Mouse (Mus musculus): Measurements from ENCODE around the gene Rsph14.
A peak's percentile ranks its signal among the peaks of the same experiment; 100 is the strongest.

Rsph14 gene

GRCm38 (mm10) chr10:74937003-74937790 lies 95.2 kb downstream of the Rsph14 start:
- peak; percentile 31 to 66 for DNase-seq (ENCODE audit: inconsistent age in 2 of 2, low spot score in 1 of 2)

DNA sequence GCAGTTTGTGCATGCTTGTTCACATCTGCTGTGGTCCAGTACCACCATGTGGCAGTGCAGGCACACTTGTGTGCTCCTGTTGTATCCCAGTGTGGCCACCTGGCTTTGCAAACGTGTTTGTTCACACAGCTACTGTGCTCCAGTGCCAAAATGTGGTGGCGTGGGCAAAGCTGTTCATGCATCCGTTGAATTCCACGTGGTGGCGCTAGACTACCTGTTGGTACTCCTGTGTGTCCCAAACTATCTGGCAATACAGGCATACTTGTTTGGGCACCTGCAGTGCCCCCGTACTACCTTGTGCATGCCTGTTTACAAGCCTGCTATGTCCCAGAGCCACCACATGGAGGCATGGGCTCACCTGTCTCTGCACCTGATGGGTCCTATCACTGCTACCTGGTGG lies 97.4 kb downstream of the Rsph14 start:
- DNase-seq (ENCODE audit: inconsistent age in 2 of 2, low spot score in 1 of 2): peak in 1 of 2 experiments; percentile 60

GRCm38 (mm10) chr10:74934521-74934920 lies 97.9 kb downstream of the Rsph14 start:
- DNase-seq (ENCODE audit: inconsistent age in 2 of 2, low spot score in 1 of 2): no peak

- DNase-seq (ENCODE audit: inconsistent age in 2 of 2, low spot score in 1 of 2): no peak
Measured at GRCm38 (mm10) chr10:74933548-74934190, 98.7 kb downstream of the Rsph14 start.

DNA sequence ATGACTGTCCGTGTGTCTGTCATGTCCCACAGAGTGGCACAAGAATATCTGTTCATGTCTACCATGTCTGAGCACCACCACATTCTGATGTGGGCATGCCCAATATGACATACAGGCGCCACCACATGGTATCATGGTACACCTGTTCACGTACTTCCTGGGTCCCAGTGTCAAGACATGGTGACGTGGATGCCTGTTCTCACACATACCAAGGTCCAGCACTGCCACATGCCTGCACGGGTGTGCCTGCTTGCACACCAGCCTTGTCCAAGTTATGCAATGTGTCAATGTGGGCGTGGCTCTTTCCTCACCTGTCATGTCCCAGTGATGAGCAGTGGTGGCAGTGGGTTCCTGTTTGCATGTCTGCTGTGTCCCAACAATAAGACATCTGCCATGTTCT lies 99.9 kb downstream of the Rsph14 start:
- no peak for DNase-seq (ENCODE audit: inconsistent age in 2 of 2, low spot score in 1 of 2)

GRCm38 (mm10) chr10:74931631-74932030 lies 100.8 kb downstream of the Rsph14 start:
- DNase-seq (ENCODE audit: inconsistent age in 2 of 2, low spot score in 1 of 2): no peak

DNA sequence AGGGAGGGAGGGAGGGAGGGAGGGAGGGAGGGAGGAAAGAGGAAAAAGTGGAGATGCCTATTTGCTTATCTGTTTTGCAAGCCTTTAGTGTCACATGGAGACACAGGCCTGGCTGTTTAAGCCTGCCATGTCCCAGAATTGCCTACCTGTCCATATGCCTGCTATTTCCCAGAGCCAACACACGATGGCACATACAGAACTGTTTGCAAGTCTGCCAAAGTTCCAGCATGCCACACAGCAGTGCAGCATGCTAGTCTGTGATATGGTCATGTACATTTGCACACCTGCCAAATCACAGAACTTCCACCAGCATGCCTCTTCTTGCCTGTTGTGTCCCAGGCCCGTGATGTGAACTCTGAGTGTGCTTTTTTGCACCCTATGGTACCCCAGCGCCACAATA lies 101.8 kb downstream of the Rsph14 start:
- no peak for DNase-seq (ENCODE audit: inconsistent age in 2 of 2, low spot score in 1 of 2)

DNA sequence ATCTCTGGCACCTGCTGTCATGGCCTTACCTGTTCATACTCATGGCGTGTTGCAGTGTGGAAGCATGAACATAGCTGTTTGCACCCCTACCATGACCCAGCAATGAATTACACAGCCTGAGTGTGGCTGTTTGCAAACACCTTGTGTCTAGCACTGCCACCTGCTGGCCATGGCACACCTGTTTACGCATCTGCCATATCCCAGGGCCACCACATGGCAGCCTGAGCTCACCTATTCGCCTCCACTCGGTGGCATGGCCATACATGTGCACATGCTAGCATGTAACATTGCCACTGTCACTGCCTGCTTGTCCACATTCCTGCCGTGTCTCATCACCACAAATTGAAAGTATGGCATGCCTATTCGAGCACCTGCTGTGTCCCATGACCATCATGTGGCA lies 102.8 kb downstream of the Rsph14 start:
- DNase-seq (ENCODE audit: inconsistent age in 2 of 2, low spot score in 1 of 2): no peak

GRCm38 (mm10) chr10:74928276-74928675 lies 104.1 kb downstream of the Rsph14 start:
- DNase-seq (ENCODE audit: inconsistent age in 2 of 2, low spot score in 1 of 2): no peak

DNA sequence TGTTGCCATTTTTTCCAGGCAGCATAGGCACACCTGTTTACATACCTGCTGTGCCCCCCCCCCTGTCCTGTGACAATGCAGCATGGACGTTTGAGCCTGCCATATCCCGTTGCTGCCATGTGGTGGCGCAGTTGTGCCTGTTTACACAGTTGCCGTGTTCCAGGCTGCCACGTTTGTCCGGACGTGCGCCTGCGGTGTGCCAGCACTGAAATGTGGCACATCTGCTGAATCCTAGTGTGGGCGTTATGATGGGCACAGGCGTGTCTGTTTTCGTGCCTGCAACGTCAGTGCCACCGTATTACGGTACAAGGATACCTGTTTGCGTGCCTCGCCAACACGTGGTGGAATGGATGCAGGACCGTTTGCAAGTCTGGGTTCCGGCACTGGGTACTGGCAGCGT lies 107.1 kb downstream of the Rsph14 start:
- DNase-seq (ENCODE audit: inconsistent age in 2 of 2, low spot score in 1 of 2): peak; percentile 69 to 87

GRCm38 (mm10) chr10:74924274-74924673 lies 108.1 kb downstream of the Rsph14 start:
- no peak for DNase-seq (ENCODE audit: inconsistent age in 2 of 2, low spot score in 1 of 2)

- DNase-seq (ENCODE audit: inconsistent age in 2 of 2, low spot score in 1 of 2): peak; percentile 87 to 89
Measured at GRCm38 (mm10) chr10:74922763-74923162, 109.6 kb downstream of the Rsph14 start.

GRCm38 (mm10) chr10:74921614-74922013 lies 110.8 kb downstream of the Rsph14 start:
- DNase-seq (ENCODE audit: inconsistent age in 2 of 2, low spot score in 1 of 2): peak; percentile 84 to 89

GRCm38 (mm10) chr10:74920853-74921567 lies 111.4 kb downstream of the Rsph14 start:
- peak; percentile 73 to 81 for DNase-seq (ENCODE audit: inconsistent age in 2 of 2, low spot score in 1 of 2)

DNA sequence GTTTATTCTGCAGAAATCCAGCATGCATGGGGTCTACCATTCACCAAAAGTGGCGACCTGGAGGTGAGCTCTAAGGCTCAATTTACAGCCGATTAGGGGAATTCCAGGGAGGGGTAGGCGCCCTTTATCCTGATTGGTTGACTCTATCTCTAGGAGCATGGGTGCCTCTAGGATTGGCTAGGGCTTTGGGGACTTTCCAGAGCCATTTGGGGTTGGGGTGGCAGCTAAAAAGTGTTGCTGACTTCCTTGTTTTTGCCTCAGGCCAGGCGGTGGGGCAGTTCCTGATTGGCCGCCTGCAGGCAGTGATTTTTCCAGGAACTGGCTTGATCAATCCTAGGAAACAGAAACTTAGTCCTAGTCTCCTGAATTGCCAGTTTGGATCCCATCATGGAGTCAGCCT lies 113.1 kb downstream of the Rsph14 start:
- no peak for DNase-seq (ENCODE audit: inconsistent age in 2 of 2, low spot score in 1 of 2)

- no peak for DNase-seq (ENCODE audit: inconsistent age in 2 of 2, low spot score in 1 of 2)
Measured at GRCm38 (mm10) chr10:74908431-74908830, 124.0 kb downstream of the Rsph14 start.
